ENCODE assay signal across 9 mouse cellular contexts in genomic region chr13:37666207-37667003, GRCm38 (mm10).
DNase-seq lines count a peak whose midpoint lies in the region; ATAC-seq and TF ChIP-seq lines count a peak whose summit lies in the region.
"Had no signal": no experiment of that assay in that cellular context is flagged by ENCODE, and none has a peak within 500 bp of the region (broad histone marks: within the 10 kb centered on the region; RNA-seq: fewer than 3 reads in every experiment).

No protein-coding gene starts in this region.

- WGBS in kidney, adult 2 months = 59% methylated on average over 22 of the region's 22 CpGs
- WGBS in kidney, embryonic 14.5 days = 70% methylated on average over 22 of the region's 22 CpGs
- WGBS in midbrain, embryonic 10.5 days = 83% methylated on average over 22 of the region's 22 CpGs
- 79% methylated on average over 22 of the region's 22 CpGs for WGBS in hindbrain, embryonic 13.5 days

- no peak for ATAC-seq in kidney, embryonic 14.5 days (ENCODE audit: low FRiP score, low TSS enrichment)
- no peak for ATAC-seq in hindbrain, embryonic 13.5 days (ENCODE audit: low FRiP score)

- no peaks in the 10 kb centered on the region for H3K4me1 ChIP-seq in kidney, adult 2 months (ENCODE audit: control insufficient read depth, insufficient read depth, low read length)
- H3K4me1 ChIP-seq in kidney, embryonic 14.5 days (ENCODE audit: control insufficient read depth, insufficient read depth, low read length) = no peaks in the 10 kb centered on the region
- peaks cover 5% of the 10 kb centered on the region; the same call in 1 of the 2 replicates for H3K4me1 ChIP-seq in midbrain, embryonic 10.5 days
- no peaks in the 10 kb centered on the region for H3K4me1 ChIP-seq in hindbrain, embryonic 13.5 days (replicated peaks)
- H3K4me1 ChIP-seq: embryonic facial prominence, embryonic 12.5 days had no signal

- H3K9ac ChIP-seq in kidney, embryonic 14.5 days (ENCODE audit: low read depth, low read length) = no peak overlapping the region
- no peak overlapping the region for H3K9ac ChIP-seq in hindbrain, embryonic 13.5 days
- H3K9ac ChIP-seq: embryonic facial prominence, embryonic 12.5 days had no signal

- H3K9me3 ChIP-seq in kidney, embryonic 14.5 days (ENCODE audit: control insufficient read depth, low read length) = no peaks in the 10 kb centered on the region
- H3K9me3 ChIP-seq in midbrain, embryonic 10.5 days (replicated peaks) = no peaks in the 10 kb centered on the region
- no peaks in the 10 kb centered on the region for H3K9me3 ChIP-seq in hindbrain, embryonic 13.5 days
- H3K9me3 ChIP-seq: embryonic facial prominence, embryonic 12.5 days had no signal

- no peak overlapping the region for H3K4me2 ChIP-seq in kidney, embryonic 14.5 days (replicated peaks; ENCODE audit: low read depth, low read length)
- no peak overlapping the region for H3K4me2 ChIP-seq in hindbrain, embryonic 13.5 days
- H3K4me2 ChIP-seq: embryonic facial prominence, embryonic 12.5 days had no signal

- H3K27me3 ChIP-seq in kidney, adult 2 months (replicated peaks; ENCODE audit: control insufficient read depth, insufficient read depth, low read length) = no peaks in the 10 kb centered on the region
- H3K27me3 ChIP-seq in kidney, embryonic 14.5 days (ENCODE audit: control insufficient read depth, insufficient read depth, low read length) = no peaks in the 10 kb centered on the region
- no peaks in the 10 kb centered on the region for H3K27me3 ChIP-seq in midbrain, embryonic 10.5 days (ENCODE audit: low read depth, poor library complexity, severe bottlenecking)
- H3K27me3 ChIP-seq in hindbrain, embryonic 13.5 days = no peaks in the 10 kb centered on the region
- H3K27me3 ChIP-seq: embryonic facial prominence, embryonic 12.5 days had no signal

- no peak overlapping the region for H3K4me3 ChIP-seq in kidney, adult 2 months (ENCODE audit: insufficient read depth, low read depth, low read length)
- H3K4me3 ChIP-seq in kidney, embryonic 14.5 days (ENCODE audit: low read length) = no peak overlapping the region
- H3K4me3 ChIP-seq in midbrain, embryonic 10.5 days = no peak overlapping the region
- no peak overlapping the region for H3K4me3 ChIP-seq in hindbrain, embryonic 13.5 days
- H3K4me3 ChIP-seq: embryonic facial prominence, embryonic 12.5 days had no signal

- H3K36me3 ChIP-seq in kidney, adult 2 months (ENCODE audit: control insufficient read depth, insufficient read depth, low read length) = no peaks in the 10 kb centered on the region
- H3K36me3 ChIP-seq in kidney, embryonic 14.5 days (ENCODE audit: control insufficient read depth, insufficient read depth, low read length) = no peaks in the 10 kb centered on the region
- H3K36me3 ChIP-seq in midbrain, embryonic 10.5 days = no peaks in the 10 kb centered on the region
- no peaks in the 10 kb centered on the region for H3K36me3 ChIP-seq in hindbrain, embryonic 13.5 days
- H3K36me3 ChIP-seq: embryonic facial prominence, embryonic 12.5 days had no signal

- no peak for TF ChIP-seq CTCF in kidney, adult 2 months (conservative IDR thresholded peaks at IDR 0.05; ENCODE audit: insufficient read depth, insufficient read length, low read depth, low read length)

- H3K27ac ChIP-seq in kidney, adult 2 months (ENCODE audit: insufficient read depth, low read depth, low read length) = no peak overlapping the region
- H3K27ac ChIP-seq in kidney, embryonic 14.5 days (ENCODE audit: low read depth, low read length) = no peak overlapping the region
- H3K27ac ChIP-seq in midbrain, embryonic 10.5 days (replicated peaks) = no peak overlapping the region
- H3K27ac ChIP-seq in hindbrain, embryonic 13.5 days = no peak overlapping the region
- H3K27ac ChIP-seq: embryonic facial prominence, embryonic 12.5 days had no signal

- TF ChIP-seq POLR2A in kidney, adult 2 months (IDR thresholded peaks at IDR 0.05; ENCODE audit: low read depth, low read length) = no peak

- peak; percentile 57 for DNase-seq in kidney, adult 2 months
- peak; percentile 99 for DNase-seq in fat pad, adult 2 months (ENCODE audit: extremely low read depth, low read depth, low spot score)
- peak; percentile 57 for DNase-seq in layer of hippocampus, adult 9-11 months
- peak; percentile 73 to 87 for DNase-seq in lung, postnatal 4 days
- no peak for DNase-seq in right cerebral cortex, adult 18-20 months
- DNase-seq in midbrain, embryonic 10.5 days (ENCODE audit: low spot score) = no peak

Comparison
In these comparisons a context has a peak if more than half of its experiments do, and no peak if none do; other contexts are left out.
1. DNase-seq: peak in kidney, adult 2 months (single experiment), fat pad, adult 2 months (single experiment), layer of hippocampus, adult 9-11 months (single experiment) and lung, postnatal 4 days (2 of 2); none in right cerebral cortex, adult 18-20 months (single experiment) and midbrain, embryonic 10.5 days (single experiment).